Mouse (Mus musculus): Measurements from ENCODE around the gene Ddit4. TPM values are rescaled to one million over a fixed set of nuclear protein-coding genes. Genes with fewer than 3 reads are reported as not detected.
"Not testable (repeated sequence)": the region's sequence is repeated elsewhere in the genome, so short reads cannot be mapped to it uniquely, and the experiment has no call there.

Gene Ddit4
- total and polyA plus RNA-seq, 3 experiments = 39.5 to 136 (median 50.6) TPM

DNA sequence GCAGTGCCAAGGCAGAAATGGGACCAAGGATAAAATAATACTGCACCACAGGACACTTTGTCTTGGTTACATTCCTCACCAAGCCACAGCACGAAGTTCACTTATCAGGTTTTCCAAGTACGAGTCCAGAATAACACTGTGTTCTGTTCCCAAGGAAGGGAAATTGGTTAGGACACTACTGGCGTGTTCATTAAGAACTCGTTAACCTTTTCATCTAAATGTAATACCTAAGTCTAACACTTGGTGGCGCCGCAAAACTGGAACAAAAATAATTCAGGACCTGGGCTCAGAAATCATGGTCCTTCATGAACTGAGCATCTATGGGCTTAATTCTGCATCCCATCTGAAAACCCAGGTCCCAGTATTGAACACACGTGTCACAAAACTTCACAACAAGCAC lies 46.0 kb upstream of the Ddit4 start (continued):
- TF ChIP-seq CHD1 (IDR thresholded peaks at IDR 0.05; ENCODE audit: low read depth, low read length) (no peak), RCOR1 (conservative IDR thresholded peaks at IDR 0.05; ENCODE audit: low read depth, low read length) (no peak), MEF2A (IDR thresholded peaks at IDR 0.05; ENCODE audit: borderline replicate concordance, low read depth, low read length) (no peak), USF1 (IDR thresholded peaks at IDR 0.05; ENCODE audit: low read depth, low read length) (no peak), NRF1 (IDR thresholded peaks at IDR 0.05; ENCODE audit: low read depth, low read length) (no peak), POLR2AphosphoS2 (IDR thresholded peaks at IDR 0.05; ENCODE audit: low read depth, low read length) (no peak), BHLHE40 (IDR thresholded peaks at IDR 0.05; ENCODE audit: low read depth, low read length) (no peak)

DNA sequence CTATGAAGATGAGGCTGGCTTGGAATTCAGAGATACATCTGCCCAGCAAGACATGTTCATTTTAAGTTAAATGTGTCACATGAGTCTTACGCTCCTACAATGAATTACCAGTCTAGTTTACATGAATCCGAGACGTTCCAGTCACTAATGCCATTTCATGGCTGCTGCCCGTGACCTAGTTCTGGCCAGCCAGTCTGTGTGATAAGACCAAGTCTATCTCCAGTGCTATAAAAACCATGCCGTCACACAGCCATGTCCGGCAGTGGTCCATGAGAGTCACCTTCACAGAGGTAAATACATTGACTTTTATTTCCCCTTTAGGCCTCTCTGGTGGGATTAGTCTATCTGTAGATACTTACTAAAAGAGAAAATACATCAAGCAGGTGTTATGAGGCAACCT lies 44.3 kb upstream of the Ddit4 start:
- peaks cover 14% of the 10 kb centered on the region for H3K79me2 ChIP-seq (replicated peaks; ENCODE audit: control insufficient read depth, extremely low read depth, insufficient read depth, poor library complexity, severe bottlenecking)
- dilution Hi-C loops (cut with MboI; ENCODE audit: extremely low pct_ligation_motif_present, extremely low pct_unique_long_range_greater_than_20kb, low sequenced_read_pairs) (no loop called here), in situ Hi-C loops (cut with MboI; ENCODE audit: low pct_ligation_motif_present, low pct_unique_long_range_greater_than_20kb, low sequenced_read_pairs) (no loop called here)
- H3K9me3 ChIP-seq (replicated peaks; ENCODE audit: low read length) = no peaks in the 10 kb centered on the region
- no peaks in the 10 kb centered on the region for H3K27me3 ChIP-seq (replicated peaks)
- no peak for DNase-seq (ENCODE audit: extremely low read depth)
- H3K4me3 ChIP-seq (replicated peaks in 1 of 3; ENCODE audit: low read depth in 2 of 3, low read length in 2 of 3, poor library complexity in 1 of 3) = no peak overlapping the region
- TF ChIP-seq MAX (IDR thresholded peaks at IDR 0.05; ENCODE audit: low read length) = no peak
- no peak overlapping the region for H3K4me2 ChIP-seq (ENCODE audit: insufficient read depth, low read depth, poor library complexity, severe bottlenecking)
- H3K36me3 ChIP-seq (replicated peaks in 1 of 2; ENCODE audit: control insufficient read depth in 1 of 2, insufficient read depth in 1 of 2, low read length in 1 of 2) = peaks cover 39 to 67% of the 10 kb centered on the region in 2 experiments
- H3K4me1 ChIP-seq (ENCODE audit: control insufficient read depth in 1 of 2, insufficient read depth in 2 of 2) = peaks cover 2 to 24% of the 10 kb centered on the region in 2 experiments; a peak in 3 of 4 replicates
- H3K27ac ChIP-seq (ENCODE audit: insufficient read depth, low read depth) = no peak overlapping the region
- H3K9ac ChIP-seq (ENCODE audit: insufficient read depth, low read depth) = no peak overlapping the region

DNA sequence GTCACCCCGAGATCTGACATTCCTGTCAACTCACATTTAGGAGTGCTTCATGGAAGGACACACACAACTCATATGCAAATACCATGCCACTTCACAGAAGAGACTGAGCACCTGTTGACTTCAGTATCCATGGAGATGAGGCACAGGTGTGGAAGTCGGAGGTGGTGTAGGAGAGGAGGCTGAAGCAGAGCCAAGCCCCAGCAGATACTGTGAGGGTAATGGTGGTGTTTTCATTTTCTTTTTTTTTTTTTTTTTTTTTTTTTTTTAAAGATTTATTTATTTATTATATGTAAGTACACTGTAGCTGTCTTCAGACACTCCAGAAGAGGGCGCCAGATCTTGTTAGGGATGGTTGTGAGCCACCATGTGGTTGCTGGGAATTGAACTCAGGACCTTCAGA lies 42.2 kb upstream of the Ddit4 start:
- H3K4me1 ChIP-seq (ENCODE audit: control insufficient read depth in 1 of 2, insufficient read depth in 2 of 2); dilution Hi-C loops (cut with MboI; ENCODE audit: extremely low pct_ligation_motif_present, extremely low pct_unique_long_range_greater_than_20kb, low sequenced_read_pairs); H3K27me3 ChIP-seq (replicated peaks); H3K4me2 ChIP-seq (ENCODE audit: insufficient read depth, low read depth, poor library complexity, severe bottlenecking); H3K9ac ChIP-seq (ENCODE audit: insufficient read depth, low read depth); H3K9me3 ChIP-seq (replicated peaks; ENCODE audit: low read length); DNase-seq (ENCODE audit: extremely low read depth); H3K27ac ChIP-seq (ENCODE audit: insufficient read depth, low read depth); H3K4me3 ChIP-seq (replicated peaks in 1 of 3; ENCODE audit: low read depth in 2 of 3, low read length in 2 of 3, poor library complexity in 1 of 3): not testable (repeated sequence)
- in situ Hi-C loops (cut with MboI; ENCODE audit: low pct_ligation_motif_present, low pct_unique_long_range_greater_than_20kb, low sequenced_read_pairs) = loop anchor here (5.0 kb wide), 1 partner anchor 97 kb away; no protein-coding TSS in a partner anchor
- H3K79me2 ChIP-seq (replicated peaks; ENCODE audit: control insufficient read depth, extremely low read depth, insufficient read depth, poor library complexity, severe bottlenecking) = peaks cover 12% of the 10 kb centered on the region
- peaks cover 54 to 72% of the 10 kb centered on the region in 2 experiments for H3K36me3 ChIP-seq (replicated peaks in 1 of 2; ENCODE audit: control insufficient read depth in 1 of 2, insufficient read depth in 1 of 2, low read length in 1 of 2)
- TF ChIP-seq CTCF (conservative IDR thresholded peaks at IDR 0.05 in 1 of 2, IDR thresholded peaks at IDR 0.05 in 1 of 2; ENCODE audit: low read depth in 2 of 2, low read length in 2 of 2) = peak in 1 of 2 experiments; percentile 5; a peak in 1 of 4 replicates

DNA sequence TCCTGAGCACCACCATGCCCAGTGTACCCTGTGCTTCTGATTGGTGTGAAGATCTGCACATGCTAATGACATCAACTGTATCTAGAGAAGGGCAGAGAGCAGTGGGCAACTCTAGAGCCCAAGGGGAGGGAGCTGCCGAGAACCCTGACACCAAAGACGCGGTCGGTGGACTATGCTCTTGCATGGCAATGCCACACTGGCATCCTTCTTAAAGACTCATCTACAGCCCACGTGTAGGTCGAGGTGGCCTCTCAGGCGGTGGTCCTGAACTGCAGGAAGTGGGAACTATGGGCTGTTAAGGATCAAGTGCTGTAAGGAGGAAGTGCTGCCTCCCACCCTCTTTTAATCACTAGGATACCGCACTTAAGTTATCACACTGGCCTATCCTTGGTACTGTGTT lies 40.4 kb upstream of the Ddit4 start:
- Histone ChIP-seq H3K4me3 (replicated peaks in 1 of 3; ENCODE audit: low read depth in 2 of 3, low read length in 2 of 3, poor library complexity in 1 of 3) (no peak overlapping the region), H3K36me3 (replicated peaks in 1 of 2; ENCODE audit: control insufficient read depth in 1 of 2, insufficient read depth in 1 of 2, low read length in 1 of 2) (peaks cover 68 to 87% of the 10 kb centered on the region in 2 experiments), H3K9ac (ENCODE audit: insufficient read depth, low read depth) (no peak overlapping the region), H3K4me1 (ENCODE audit: control insufficient read depth in 1 of 2, insufficient read depth in 2 of 2) (no peaks in the 10 kb centered on the region; a peak in 1 of 4 replicates), H3K9me3 (replicated peaks; ENCODE audit: low read length) (no peaks in the 10 kb centered on the region), H3K4me2 (ENCODE audit: insufficient read depth, low read depth, poor library complexity, severe bottlenecking) (no peak overlapping the region), H3K79me2 (replicated peaks; ENCODE audit: control insufficient read depth, extremely low read depth, insufficient read depth, poor library complexity, severe bottlenecking) (peaks cover 5% of the 10 kb centered on the region), H3K27me3 (replicated peaks) (no peaks in the 10 kb centered on the region), H3K27ac (ENCODE audit: insufficient read depth, low read depth) (no peak overlapping the region)
- dilution Hi-C loops (cut with MboI; ENCODE audit: extremely low pct_ligation_motif_present, extremely low pct_unique_long_range_greater_than_20kb, low sequenced_read_pairs) = no loop called here
- no peak for DNase-seq (ENCODE audit: extremely low read depth)
- in situ Hi-C loops (cut with MboI; ENCODE audit: low pct_ligation_motif_present, low pct_unique_long_range_greater_than_20kb, low sequenced_read_pairs) = loop anchor here (5.0 kb wide), 1 partner anchor 95 kb away; no protein-coding TSS in a partner anchor
- TF ChIP-seq GABPA (IDR thresholded peaks at IDR 0.05; ENCODE audit: insufficient replicate concordance, low read depth, low read length) (no peak), TBP (conservative IDR thresholded peaks at IDR 0.05; ENCODE audit: low read depth, low read length) (no peak), ETS1 (conservative IDR thresholded peaks at IDR 0.05; ENCODE audit: low read depth, low read length) (no peak), MAZ (IDR thresholded peaks at IDR 0.05; ENCODE audit: low read depth, low read length) (no peak), JUND (conservative IDR thresholded peaks at IDR 0.05; ENCODE audit: low read depth, low read length) (no peak), UBTF (IDR thresholded peaks at IDR 0.05; ENCODE audit: low read depth, low read length) (no peak), USF1 (IDR thresholded peaks at IDR 0.05; ENCODE audit: low read depth, low read length) (no peak), MAFK (IDR thresholded peaks at IDR 0.05; ENCODE audit: insufficient replicate concordance, low read length) (no peak), ZC3H11A (IDR thresholded peaks at IDR 0.05; ENCODE audit: low read depth, low read length) (no peak), IRF4 (IDR thresholded peaks at IDR 0.05; ENCODE audit: low read depth, low read length) (no peak), CHD2 (IDR thresholded peaks at IDR 0.05; ENCODE audit: low read length) (no peak), EP300 (IDR thresholded peaks at IDR 0.05; ENCODE audit: low read length) (no peak), JUN (IDR thresholded peaks at IDR 0.05; ENCODE audit: insufficient read depth, low read depth, low read length) (no peak), MXI1 (IDR thresholded peaks at IDR 0.05; ENCODE audit: low read depth, low read length) (no peak), HCFC1 (IDR thresholded peaks at IDR 0.05; ENCODE audit: low read depth, low read length) (no peak)
